Mouse (Mus musculus) layer of hippocampus, adult 9-10 months (tissue): ENCODE measurements around the gene Gal.

Experiments used
- DNase-seq: peaks from one replicate; pipeline ENCODE4 v3.0.0; 2022; ENCODE audit warnings: low spot score

The Gal gene

DNA sequence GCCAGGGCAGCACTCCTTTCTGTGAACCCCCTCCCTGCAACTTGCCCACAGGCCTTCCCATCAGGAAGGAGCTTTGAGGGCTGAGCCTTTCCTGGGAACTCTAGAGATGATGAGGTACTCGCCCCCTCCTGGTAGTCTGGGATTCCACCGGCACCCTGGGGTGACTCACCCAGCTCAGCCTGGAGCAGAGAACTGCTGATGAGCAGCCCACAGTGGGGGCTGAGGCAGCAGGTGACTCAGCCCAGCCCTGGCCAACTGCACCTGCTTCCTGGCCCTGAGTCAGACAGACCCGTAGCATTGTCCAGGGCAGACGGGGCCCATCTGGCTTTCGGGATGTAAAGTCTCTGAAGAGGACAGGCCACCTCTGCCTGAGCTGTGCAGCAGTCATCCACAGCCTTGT lies 4.9 kb upstream of the Gal start:
- DNase-seq, result no peak

DNA sequence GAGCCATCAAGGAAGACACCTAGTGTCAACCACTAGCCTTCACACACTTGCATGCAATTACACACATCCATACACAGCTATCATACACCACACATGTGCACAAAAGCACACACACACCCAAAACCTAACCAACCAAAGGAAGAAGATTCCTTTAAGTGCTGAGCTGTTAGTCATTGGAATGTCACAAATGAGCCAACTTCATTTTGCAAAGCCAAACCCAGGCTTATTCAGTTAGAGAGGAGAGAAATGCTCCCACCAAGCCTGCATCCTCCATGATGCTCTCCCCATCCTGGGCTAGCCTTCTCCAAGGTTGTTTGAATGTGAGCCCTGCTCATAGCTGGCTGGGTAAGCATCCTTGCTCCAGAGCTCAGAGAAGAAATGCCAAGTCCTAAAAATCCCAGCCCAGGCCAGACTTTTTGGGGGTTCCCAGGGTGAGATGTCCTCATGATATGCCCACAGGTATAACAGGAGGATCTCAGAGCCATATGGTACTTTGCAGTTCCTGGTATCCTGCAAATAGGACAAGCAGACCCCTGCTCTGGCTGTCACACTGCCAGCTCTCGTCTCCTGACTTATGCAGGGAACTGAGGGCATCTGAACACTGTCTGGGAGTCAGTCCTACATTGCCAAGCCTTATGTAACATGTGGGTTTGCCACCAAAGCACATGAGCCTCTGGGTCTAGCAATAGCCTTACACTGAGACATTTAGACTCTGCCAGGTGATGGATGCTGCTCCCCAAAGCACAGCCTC lies 8.6 kb downstream of the Gal start:
- DNase-seq, result no peak

DNA sequence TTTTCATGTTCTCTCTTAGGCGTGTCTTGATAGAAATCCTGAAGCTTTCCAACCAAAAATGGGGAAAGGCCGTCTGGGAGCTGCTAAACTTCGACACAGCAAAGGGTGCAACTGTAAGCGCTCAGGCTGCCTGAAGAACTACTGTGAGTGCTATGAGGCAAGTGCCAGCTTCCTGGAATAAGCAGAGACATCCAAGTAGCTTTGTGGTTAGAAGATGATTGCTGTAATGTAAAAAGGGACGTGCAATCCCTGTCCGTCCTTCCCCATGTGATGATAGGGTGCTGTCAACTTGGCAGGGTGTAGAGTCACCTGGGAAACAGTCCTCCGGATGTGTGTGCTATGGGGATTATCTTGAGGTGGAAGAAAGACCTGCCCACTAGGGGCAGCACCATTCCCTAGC lies 10.3 kb downstream of the Gal start:
- DNase-seq, result no peak

DNA sequence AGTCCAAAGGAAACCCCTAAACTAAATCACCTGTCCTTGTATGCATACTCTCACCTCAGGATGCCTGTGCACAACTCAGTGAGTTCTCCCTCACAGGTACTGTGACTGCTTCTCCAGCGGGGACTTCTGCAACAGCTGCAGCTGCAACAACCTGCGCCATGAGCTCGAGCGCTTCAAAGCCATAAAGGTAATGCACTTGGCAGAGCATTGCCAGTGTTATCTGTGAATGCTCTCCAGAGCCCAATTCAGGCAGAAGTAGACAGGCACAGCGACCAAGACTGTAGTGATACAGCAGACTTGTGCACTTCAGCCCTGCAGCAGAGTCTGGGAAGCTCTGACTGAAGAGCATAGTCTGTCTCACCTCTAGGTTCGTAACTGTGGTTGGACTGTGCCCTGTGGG lies 12.0 kb downstream of the Gal start:
- no peak for DNase-seq

DNA sequence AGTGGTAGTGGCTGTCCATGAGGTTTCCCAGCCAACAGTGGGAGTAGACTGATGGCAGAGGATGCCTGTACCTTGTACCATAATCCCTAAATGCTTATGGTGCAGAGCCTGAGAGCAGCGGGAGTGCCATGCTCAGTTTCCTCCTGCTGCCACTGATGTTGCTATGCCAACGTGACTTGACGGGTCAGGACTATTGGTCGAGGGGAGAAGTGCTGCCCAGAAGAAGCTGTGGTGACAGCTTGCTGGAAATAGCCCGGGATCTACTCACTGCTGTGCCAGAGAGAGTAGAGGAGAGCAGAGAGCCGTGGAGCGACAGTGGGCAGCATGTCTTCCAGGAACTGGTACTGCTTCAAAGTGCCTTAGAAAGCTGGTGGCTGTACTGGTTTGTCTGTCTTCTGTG lies 12.4 kb downstream of the Gal start:
- DNase-seq, result no peak

DNA sequence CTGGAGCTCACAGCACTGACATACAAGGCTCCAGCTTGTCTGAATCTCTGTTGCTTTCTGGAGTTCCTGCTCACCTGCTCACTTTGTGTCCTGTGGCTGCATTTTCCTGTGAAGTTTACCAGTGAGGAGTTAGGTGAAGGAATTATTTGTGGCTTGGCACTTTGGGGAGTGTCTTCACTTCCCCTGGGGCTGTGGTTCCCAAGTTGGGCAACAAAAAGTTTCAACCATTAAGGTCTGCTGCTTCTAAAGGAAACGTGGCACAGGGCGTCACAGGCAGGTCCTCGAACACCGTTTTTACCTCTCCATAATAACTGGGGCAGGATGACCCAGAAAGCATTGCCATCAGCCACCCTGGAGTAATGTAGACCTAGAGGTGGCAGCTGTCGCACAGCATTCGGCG lies 12.8 kb downstream of the Gal start:
- DNase-seq, result no peak

DNA sequence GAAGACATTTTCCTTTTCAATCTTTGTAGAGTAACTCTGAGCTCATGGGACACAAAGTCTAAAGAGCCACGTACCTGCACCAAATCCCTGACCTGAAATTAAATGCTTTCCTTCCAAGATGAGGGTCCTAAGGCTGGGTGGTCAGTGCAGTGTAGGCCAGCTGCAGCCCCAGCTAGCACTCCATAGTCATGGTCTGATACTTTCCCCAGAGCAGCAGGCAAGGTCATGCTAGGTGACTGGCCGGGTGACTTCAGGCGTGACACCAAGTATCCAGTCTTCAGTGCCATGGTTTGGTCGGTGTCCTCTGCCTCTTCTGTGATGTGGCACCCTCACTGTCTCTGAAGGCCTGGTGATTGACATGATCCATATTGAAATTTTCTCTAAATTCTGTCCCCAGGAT lies 14.3 kb downstream of the Gal start:
- DNase-seq, result no peak

DNA sequence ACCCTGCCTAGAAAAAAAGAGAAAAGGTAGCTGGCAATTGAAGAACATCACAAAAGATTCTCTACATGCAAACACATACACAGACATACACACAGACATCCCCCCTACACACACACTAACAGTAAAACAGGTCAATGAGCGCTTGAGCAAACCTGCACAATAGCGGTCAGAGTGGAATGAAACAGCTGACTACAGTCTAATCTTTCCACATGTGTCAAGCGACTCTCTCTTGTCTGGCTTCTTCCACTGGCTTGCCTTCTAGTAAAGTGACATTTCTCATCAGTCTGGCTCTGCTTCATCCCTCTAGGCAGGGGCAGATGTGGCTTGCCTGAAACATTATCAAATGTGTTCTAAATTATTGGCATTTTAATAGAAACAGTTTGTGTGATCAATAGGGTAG lies 20.1 kb downstream of the Gal start:
- no peak for DNase-seq

DNA sequence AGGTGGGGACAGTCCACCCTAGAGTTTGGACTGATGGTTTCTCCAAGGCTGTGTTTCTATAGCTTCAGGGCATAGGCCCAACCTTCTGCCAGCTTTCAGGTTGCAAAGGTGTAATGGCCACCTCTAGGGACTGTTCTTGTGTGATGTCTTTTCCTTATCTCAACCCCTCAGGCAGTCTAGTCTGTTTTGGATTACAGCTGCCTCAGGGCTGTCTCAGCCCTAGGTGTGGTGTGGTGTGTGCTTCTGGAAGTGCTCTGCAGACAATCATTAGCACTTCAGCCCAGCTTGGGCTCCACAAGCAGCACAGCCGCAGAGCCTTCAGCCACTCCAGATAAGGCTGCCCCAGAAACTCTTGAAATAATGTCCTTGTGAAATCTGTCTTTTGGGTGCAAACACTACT lies 22.0 kb downstream of the Gal start:
- no peak for DNase-seq

DNA sequence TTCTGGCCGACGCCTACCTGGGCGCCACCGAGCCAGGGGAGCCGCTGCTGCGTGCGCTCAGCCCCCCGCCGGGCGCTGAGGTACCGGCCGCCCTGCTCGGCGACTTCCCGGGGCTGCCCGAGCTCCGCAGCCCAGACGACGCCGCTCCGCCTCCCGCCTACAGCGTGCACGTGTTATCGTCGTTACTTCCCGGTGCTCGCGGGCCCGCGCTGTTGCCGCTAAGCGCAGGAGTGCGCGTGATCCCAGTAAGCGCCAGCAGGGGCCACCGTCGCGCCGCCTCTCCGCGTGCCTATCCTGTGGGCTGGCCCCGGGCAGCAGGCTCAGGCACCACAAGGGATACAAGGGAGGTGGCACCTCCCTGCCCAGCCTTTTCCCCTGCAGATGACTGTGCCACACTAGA lies 25.3 kb downstream of the Gal start:
- peak; percentile 41 for DNase-seq

DNA sequence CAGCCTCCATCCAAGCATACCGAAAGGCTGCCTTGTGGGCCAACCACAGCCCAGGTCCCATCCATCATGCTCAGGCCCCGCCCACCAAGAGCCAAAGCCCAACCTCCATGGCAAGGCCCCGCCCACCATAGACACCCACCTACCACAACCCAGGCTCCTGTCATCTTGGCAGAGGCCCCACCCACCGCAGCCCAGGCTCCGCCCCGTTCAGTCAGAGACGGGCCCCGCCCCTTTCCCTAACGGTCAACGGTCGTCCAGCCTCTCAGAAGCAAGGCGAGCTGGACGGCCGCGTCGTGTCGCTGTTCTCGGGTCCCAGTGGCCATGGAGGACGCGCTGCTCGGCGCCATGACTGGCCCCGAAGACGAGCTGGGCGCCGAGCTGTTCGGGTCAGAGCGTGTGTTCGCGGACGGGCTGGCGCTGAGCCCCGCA lies 25.7 kb downstream of the Gal start, which contains the start of gene Tesmin:
Gene Tesmin, plus strand, starts transcription at position 229 of the 429 bp plus-strand sequence.
- DNase-seq, result peak; percentile 25

DNA sequence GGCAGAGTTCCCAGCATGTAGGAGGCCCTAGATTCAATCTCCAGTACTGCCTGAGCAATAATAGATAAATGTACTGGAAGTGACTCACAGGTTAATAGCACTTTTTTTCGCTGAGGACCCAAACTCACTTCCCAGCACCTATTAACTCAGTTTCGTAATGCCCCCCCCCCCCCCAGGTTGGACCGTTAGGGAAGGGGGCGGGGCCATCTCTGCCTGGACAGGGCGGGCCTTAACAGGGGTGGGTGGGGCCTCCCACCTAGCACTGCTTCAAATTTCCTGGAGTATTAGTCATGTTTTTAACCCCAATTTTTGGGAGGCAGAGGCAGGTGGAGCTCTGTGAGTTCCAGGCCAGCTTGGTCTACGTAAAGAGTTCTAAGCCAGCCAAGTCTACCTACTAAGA lies 26.3 kb downstream of the Gal start:
- no peak for DNase-seq

DNA sequence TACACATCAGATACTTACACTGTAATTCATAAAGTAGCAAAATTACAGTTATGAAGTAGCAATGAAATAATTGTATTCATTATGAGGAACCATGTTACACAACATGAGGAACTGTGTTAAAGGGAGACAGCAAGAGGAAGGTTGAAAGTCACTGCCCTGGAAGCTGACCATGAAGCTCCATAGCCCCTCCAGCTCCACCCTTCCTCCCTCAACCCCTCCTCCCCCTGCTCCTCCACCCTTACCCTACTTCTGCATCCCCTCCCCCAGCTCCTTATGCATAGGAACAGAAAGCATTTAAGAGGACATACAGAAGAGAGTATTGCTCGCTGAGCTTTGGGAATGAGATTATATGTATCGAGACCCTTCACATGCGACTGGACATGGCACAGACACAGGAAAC lies 35.7 kb downstream of the Gal start:
- no peak for DNase-seq

DNA sequence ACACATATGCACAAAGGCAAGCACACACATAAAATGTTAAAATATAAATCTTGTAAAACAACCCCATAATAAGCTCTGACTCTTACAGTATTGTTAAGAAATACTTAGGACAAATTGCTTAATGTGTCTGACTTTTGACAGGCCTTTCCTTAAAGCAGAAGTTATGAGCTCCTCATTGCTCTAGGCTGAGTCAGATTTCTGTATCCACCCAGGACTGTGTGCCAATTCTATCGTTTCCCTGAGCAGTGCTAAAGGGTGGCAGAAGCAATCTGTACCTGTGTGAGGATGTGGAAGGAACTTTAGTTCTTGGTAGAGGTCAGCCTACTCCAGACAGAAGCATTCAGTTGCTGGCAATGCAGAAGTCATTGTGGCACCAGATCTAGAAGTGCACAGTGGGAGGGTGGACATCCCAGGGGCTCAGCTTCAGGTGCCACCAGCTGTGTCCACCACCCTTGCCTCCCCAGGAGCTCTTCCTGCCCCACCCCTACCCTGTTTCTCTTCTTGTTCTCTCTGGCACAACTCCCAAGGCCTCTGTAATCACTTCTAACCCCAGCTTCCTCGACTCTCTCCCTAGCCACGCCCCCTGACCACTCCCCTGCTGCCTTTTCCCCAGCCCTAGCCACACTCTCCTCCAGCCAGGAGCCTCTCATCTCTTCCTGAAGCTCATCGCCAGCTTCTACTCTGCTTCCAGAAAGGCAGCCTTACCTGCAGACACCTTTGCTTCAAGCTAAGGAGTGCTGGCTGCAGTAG lies 37.2 kb downstream of the Gal start:
- no peak for DNase-seq

DNA sequence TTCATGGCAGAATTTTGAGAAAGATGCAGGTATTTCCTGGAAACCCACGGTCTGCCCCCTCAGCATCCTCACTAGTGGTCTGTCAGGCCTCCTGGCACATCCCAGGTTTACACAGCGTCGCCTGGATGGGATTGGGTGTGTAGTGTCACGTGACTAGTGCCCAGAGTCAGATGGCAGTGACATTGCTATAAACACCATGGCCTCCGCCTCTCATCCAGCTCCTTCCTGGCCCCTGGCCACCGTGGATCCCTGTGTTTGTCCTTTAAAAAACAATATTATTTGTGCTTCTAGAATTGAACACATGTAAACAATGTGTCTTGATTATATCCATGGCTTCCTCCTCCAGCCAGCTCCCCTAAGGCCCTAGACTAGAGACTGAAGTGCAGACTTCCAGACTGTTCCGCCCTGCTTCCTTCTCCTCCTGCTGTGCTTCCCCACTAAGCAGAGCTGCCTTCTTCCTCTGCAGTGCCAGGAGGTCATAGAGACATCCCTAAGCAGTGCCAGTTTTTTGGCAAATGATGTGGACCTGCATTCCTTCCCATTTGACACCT lies 38.3 kb downstream of the Gal start:
- DNase-seq, result no peak

DNA sequence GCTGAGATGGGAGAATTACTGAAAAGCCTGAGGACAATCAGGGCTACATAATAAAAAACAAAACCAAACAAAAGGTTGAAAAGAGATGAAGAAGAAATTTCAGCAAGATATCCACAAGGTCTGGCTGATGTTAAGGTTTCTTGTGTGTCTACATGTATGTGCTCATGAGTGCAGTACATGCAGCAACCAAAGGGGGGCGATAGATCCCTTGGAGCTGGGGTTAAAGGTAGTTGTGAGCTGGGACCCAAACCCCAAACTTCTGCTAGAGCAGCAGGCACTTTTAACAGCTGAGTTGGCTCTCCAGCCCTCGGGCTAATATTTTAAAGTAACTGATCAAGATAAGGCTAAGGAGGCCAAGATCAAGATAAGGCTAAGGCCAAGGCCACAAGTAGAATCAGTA lies 40.3 kb downstream of the Gal start:
- DNase-seq, result no peak

DNA sequence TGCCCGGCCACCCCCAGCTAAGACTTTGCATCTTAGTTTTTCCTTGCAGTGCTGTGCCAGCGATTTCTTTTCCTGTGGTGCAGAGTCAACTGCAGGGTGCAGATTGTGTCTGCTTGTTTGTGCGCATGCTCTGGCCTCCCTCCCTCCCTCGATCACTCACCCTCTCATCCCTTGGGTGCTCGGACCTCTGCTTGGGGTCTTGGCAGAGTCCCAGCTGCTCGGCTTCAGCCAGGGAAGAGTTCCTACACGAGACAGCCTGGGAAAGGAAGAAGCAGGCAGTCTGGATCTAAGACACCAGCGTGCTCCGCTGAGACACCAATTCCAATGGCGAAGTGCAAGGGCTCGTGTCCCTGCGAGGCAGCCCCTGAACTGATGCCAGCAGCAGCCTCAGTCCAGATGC lies 41.0 kb downstream of the Gal start:
- no peak for DNase-seq

DNA sequence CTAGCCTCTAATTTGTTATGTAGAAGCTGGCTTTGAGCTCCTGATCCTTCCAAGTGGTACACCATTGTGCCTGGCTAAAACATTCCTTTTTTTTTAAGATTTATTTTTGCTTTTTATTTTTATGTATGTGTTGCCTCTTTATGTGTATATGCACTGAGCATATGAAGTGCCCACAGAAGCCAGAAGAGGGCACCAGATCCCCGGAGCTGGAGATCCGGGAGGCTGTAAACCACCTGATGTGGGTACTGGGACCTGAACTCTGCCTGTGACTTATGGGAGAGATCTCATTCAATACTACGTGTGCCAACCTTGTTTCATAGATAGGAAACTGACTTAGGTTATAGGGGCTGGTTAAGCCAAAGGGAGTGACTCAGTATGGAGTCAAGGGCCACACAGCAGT lies 46.1 kb downstream of the Gal start:
- no peak for DNase-seq

DNA sequence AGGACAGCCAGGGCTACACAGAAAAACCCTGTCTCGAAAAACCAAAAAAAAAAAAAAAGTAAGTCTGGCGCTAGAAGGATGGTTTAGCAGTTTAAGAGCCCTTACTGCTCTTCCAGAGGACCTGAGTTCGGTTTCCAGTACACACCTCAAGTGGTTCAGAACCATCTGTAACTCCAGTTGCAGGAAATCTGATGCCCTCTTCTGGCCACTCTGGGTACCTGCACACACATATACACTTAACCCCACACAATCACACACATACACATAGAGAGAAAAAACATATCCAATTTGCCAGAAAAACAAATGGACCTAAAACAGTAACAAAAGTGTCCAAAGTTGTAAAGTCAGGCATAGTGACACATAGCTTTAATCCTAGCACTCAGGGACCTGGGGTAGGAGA lies 49.3 kb downstream of the Gal start:
- no peak for DNase-seq

DNA sequence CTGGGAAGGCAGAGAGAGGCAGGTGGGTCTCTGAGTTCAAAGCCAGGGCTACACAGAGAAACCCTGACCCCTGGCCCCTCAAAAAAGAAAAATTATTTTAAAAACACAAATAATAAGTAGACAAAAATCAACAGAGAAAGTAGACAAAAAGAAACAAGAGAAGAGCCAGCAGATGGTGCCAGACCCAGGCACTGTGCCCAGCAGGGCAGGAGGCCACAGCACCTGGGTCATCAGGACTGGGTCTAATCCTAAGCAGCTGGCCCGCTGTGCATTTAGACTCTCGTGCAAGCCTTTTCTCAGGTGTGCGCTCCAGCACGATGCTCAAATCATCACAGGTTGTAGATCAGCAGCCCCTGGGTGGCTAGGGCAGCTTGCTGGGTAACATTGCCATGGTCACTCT lies 50.8 kb downstream of the Gal start:
- DNase-seq, result no peak
